Mouse (Mus musculus) lung, adult 18-20 months (tissue): ENCODE data around the gene Dkkl1.

Source experiments
- DNase-seq, 2 experiments: peaks; one replicate each; pipeline ENCODE4 v3.0.0; 2022; ENCODE audit warnings: mixed read lengths in 2 of 2

Gene Dkkl1

DNA sequence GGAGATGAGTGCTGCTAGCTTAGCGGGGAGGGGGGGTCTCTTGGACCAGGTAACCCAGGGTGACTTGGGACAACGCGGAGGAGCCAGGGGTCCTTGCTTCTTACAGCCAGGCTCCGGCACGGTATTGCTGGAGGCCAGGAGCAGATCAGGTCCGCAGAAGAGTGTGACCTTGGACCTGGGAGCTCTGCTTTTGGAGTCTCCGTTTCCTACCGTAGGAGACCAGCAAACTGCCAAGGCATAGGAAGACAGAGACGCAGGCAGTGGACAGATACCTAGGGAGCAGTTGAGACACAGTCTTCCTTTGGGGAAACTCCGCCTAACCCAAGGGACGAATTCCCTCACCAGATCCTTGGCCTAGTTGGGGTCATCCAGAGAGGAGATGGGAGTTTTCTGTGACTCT is 46.2 kb downstream of the Dkkl1 start:
- no peak for DNase-seq

DNA sequence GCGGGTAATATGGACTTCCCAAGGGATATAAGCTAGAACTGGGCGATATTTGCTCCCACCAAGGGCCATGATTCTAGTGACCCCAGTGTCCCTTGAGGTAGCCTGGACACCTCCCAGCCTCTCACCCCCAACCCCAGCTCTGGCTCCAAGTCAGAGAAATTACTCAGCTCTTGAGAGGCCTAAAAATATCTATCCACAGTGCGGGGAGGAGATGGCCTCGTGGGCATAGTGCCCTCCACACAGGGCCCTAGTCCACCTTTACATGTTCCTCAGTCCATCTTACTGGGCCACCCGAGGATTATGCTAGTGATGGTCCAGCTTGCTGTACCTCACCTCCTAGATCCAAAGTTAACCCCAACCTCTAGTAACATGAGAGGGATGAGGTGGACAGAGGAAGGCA is 47.1 kb downstream of the Dkkl1 start:
- DNase-seq = no peak

DNA sequence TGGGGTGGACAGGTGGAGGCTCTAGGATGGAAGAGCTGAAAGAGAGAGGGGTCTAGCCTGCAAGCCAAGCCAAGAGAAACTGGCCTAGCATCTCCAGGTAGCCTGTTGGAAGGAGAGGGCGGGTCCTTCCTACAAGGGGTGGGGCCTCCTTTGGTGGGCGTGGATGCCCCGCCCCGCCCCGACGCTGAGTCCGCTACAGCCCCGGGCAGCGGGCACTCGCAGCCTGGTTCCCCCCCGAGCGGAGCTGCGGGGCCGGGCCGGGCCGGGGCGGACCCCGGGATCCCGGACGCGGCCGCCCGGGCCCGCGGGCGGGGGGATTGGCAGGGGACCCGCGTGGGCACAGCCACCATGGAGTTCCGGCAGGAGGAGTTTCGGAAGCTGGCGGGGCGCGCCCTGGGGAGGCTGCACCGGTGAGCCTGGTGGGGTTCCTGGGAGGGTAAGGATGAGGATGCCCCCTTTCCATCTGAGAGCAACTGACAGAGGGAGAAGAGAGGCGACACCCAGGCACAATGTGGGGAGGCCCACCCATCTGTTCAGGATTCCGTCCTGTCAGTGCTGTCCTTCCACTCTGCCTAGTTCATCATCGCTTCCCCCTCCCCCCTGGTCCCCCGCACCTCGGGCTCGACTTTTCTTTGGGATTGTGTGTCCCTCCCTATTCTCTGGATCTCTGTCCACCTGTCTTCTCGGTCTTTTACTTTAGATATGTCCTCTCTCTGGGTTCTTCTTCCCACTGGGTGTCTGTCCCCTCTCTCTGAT is 48.0 kb downstream of the Dkkl1 start, which contains the start of gene Slc17a7:
Gene Slc17a7, plus strand, starts transcription at position 215 of the 756 bp plus-strand sequence.
- peak; percentile 30 to 37 for DNase-seq

DNA sequence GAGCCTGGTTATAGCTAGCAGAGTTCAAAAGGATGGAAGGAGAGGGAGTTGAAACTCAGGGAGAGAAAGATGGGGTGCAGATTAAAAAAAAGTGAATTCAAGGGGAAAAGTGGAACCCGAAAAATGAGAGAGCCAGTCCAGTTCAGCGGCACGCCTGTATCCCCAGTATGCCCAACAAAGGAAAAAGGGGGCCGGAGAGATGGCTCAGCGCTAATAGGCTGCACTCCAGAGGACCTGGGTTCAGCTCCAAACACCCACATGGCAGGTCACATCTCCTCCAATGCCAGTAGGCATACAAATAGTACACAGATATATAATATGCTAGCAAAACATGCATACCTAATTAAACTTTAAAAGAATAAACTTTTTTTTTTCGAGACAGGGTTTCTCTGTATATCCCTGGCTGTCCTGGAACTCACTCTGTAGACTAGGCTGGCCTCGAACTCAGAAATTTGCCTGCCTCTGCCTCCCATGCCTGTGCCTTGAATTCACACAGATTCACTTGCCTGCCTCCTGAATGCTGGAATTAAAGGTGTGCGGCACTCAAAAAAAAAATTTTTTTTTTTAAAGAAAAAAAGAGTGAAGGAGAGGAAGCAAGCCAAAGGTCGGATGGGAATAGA is 48.8 kb downstream of the Dkkl1 start:
- no peak for DNase-seq

DNA sequence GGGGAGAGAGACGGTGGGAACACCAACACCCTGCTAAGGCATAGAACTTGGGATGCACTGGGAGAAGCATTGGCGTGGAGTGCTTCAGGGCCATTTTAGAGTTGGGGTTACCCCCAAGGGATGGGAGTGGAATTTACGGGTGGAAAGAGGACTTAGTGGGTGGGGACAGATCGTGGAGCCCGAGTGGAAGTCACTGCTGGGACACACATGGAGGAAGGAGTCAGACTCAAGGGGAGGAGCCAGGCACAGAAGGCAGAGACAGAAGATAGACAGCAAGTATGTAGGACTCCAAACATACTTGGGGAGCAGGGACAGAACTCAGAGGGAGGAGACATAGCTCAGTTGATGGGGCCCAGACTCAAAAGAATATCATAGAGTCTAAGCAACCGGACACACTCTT is 49.4 kb downstream of the Dkkl1 start:
- DNase-seq = no peak

DNA sequence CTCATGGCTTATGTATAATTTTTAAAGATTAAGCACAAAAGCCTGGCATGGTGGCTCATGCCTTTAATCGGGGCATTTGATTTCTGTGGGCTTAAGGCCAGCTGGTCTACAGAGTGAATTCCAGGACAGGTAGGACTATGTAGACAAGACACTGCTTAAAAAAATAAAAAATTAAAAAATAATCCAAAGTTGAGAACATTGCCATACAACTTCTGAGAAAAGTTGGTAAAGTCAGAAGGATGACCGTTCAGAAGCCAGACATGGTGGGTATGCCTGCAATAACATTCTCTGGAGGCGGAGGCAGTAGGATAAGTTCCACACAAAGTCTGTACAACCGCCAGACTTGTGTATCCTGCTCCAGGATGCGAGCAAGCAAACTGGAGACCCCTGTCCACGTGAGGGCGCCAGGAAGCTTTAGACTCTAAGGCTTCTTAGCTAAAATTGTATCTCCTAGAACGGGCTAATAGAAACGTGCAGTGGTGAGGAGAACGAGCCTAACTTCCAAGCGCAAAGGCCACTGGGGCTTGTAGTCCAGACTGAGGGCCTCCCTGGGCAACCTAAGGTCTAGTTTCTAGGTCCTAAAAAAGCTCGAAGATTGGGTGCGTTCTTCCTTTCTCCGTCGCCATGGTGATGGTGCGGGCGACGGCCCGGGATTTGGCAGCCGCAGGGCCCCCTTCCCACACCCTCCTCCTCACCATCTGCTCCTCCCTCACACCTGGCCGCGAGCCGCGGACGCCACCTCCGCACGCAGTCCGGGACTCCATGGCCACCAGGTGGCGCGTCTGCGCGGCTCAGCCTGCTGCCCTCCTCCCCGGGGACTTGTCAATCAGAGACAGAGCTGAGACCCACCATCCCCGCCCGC is 50.1 kb downstream of the Dkkl1 start:
- peak; percentile 84 to 89 for DNase-seq

DNA sequence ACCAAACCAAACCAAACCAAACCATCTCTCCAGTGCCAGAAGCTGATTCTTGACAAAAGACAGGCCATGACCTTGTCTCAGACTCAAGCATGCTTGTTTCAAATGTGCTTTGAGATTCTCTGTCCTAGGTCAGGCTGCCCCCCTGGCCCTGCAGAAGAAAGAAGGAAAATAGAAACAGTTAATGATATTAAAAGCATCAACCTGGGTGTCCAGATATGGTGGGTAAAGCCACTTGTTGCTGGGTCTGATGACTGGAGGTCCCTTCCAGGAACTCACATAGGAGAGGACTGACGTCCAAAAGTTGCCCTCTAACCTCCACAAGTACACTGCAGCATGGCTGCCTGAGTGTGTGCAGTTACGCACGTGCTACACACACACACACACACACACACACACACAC is 51.1 kb downstream of the Dkkl1 start:
- no peak for DNase-seq

DNA sequence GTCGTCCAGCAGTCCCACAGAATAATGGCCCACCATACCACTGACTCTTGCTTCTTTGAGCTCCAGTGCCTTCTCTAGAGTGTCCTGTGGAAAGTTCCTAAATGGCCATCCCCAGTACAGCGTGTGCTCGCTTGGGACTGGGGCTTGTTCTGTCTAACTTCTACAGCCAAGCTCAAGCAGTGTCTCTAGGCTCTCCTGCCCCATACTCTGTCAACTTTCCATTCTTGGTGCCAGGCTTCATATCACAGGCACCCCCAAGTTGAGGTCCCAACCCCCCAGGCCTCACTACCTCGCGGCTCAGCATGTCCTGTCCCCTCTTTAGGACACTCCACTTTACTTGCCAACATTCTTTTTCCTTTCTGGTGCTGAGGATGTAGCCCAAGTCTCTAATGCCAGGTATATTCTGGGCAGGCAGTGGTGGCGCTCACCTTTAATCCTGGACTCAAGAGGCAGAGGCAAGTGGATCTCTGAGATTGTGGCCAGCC is 51.6 kb downstream of the Dkkl1 start:
- no peak for DNase-seq

DNA sequence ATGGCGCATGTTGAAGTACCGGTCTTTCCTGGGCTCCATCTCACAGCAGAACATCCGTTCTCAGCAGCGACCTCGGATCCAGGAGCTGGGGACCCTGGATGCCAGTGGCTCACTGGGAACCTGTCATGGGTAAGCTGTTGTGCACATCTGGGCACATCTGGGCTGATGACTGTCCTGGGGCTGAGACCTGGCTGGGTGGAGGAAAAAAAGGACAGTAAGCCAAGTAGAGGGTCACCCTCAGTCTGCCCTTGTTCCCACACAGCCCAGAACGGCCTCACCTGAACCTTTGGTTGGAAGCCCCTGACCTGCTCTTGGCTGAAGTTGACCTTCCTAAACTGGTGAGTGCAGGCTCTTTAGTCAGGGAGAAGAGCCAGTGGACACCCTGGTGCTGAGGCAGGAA is 53.0 kb downstream of the Dkkl1 start:
- DNase-seq = no peak
